In genomic region chr11:119297996-119298395, GRCm38 (mm10) we compare ENCODE assay signal across 9 mouse cellular contexts. TPM values are rescaled to one million over a fixed set of nuclear protein-coding genes. Genes with fewer than 3 reads are reported as not detected.
DNase-seq lines count a peak whose midpoint lies in the region; ATAC-seq and TF ChIP-seq lines count a peak whose summit lies in the region.
"Had no signal": no experiment of that assay in that cellular context is flagged by ENCODE, and none has a peak within 500 bp of the region (broad histone marks: within the 10 kb centered on the region; RNA-seq: fewer than 3 reads in every experiment).

No protein-coding gene starts in this region.

- 88% methylated on average over 6 of the region's 6 CpGs for WGBS in limb, embryonic 14.5 days

- no peak overlapping the region for H3K27ac ChIP-seq in limb, embryonic 14.5 days (replicated peaks; ENCODE audit: low read depth, low read length)

- H3K9me3 ChIP-seq in megakaryocyte, embryonic 14.5 days, result no peaks in the 10 kb centered on the region
- no peaks in the 10 kb centered on the region for H3K9me3 ChIP-seq in limb, embryonic 14.5 days (ENCODE audit: control insufficient read depth, low read length)

- peaks cover 52% of the 10 kb centered on the region for H3K36me3 ChIP-seq in megakaryocyte, embryonic 14.5 days (replicated peaks; ENCODE audit: low read length)
- peaks cover 53% of the 10 kb centered on the region for H3K36me3 ChIP-seq in limb, embryonic 14.5 days (ENCODE audit: control insufficient read depth, insufficient read depth, low read length)

- no peak overlapping the region for H3K9ac ChIP-seq in limb, embryonic 14.5 days (ENCODE audit: low read depth, low read length, severe bottlenecking)

- H3K4me2 ChIP-seq in limb, embryonic 14.5 days (replicated peaks; ENCODE audit: low read depth, low read length, severe bottlenecking), result peak overlapping the region; percentile 85

- ATAC-seq in CD4-positive, CD25-positive, alpha-beta regulatory T cell, adult 4 months, result no peak
- no peak for ATAC-seq in megakaryocyte, adult 5-6 weeks (ENCODE audit: poor library complexity, severe bottlenecking)
- ATAC-seq in limb, embryonic 14.5 days (ENCODE audit: low FRiP score, low read depth), result no peak

- peak overlapping the region; percentile 99 for H3K4me3 ChIP-seq in megakaryocyte, embryonic 14.5 days (replicated peaks)
- H3K4me3 ChIP-seq in limb, embryonic 14.5 days (replicated peaks; ENCODE audit: low read length), result peak overlapping the region; percentile 83; the same call in 1 of the 2 replicates

- TF ChIP-seq POLR2A in limb, embryonic 14.5 days (IDR thresholded peaks at IDR 0.05; ENCODE audit: borderline replicate concordance, extremely low read depth, insufficient read depth, insufficient read length), result no peak

- peaks cover 25% of the 10 kb centered on the region for H3K4me1 ChIP-seq in megakaryocyte, embryonic 14.5 days
- peaks cover 10% of the 10 kb centered on the region for H3K4me1 ChIP-seq in limb, embryonic 14.5 days (ENCODE audit: control insufficient read depth, insufficient read depth, low read length)

- H3K27me3 ChIP-seq in megakaryocyte, embryonic 14.5 days (replicated peaks), result peaks cover 11% of the 10 kb centered on the region
- H3K27me3 ChIP-seq in limb, embryonic 14.5 days (ENCODE audit: control insufficient read depth, insufficient read depth, low read length), result no peaks in the 10 kb centered on the region

- DNase-seq in CD4-positive, CD25-positive, alpha-beta regulatory T cell, adult 2 months (ENCODE audit: low read depth, low spot score), result peak; percentile 47
- no peak for DNase-seq in limb, embryonic 14.5 days (ENCODE audit: low spot score)
- DNase-seq in thymus, postnatal 14 days, result peak; percentile 42
- no peak for DNase-seq in adrenal gland, adult (ENCODE audit: inconsistent age in 2 of 2, low spot score in 1 of 2)
- DNase-seq in left cerebral cortex, adult 9 months (ENCODE audit: low spot score in 2 of 2), result no peak
- DNase-seq: kidney, postnatal 10 days had no signal

RNA-seq across cellular contexts. Expression of gene Eif4a3, which starts 1.9 kb away (rescaled TPM):
- polyA plus RNA-seq in CD4-positive, CD25-positive, alpha-beta regulatory T cell, adult 4 months (2017; shearing (Covaris generic)), result 100 to 1,000 TPM; 175 to 208 TPM
- polyA plus RNA-seq in megakaryocyte, embryonic 14.5 days (2012; ENCODE audit: insufficient read depth, low replicate concordance), result 41.8 and 111 TPM in 2 replicates
- total RNA-seq in megakaryocyte, adult 5-6 weeks (2015), result 181 and 188 TPM in 2 replicates
- 147 TPM in 2 replicates for total RNA-seq in megakaryocyte, adult 5-6 weeks (2017)
- 206 and 228 TPM in 2 replicates for polyA plus RNA-seq in limb, embryonic 14.5 days (2012; rRNA removed)
- polyA plus RNA-seq in limb, embryonic 14.5 days (2014; fragmentation: Nextera tagmentation; extraction: Ambion mirVana), result 339 and 342 TPM in 2 replicates

RNA-seq across cellular contexts. Expression of gene Card14, which starts 9.6 kb away (rescaled TPM):
- polyA plus RNA-seq in CD4-positive, CD25-positive, alpha-beta regulatory T cell, adult 4 months (2017; shearing (Covaris generic)), result not detected
- polyA plus RNA-seq in megakaryocyte, embryonic 14.5 days (2012; ENCODE audit: insufficient read depth, low replicate concordance), result not detected in 2 replicates
- total RNA-seq in megakaryocyte, adult 5-6 weeks (2015), result not detected in 2 replicates
- total RNA-seq in megakaryocyte, adult 5-6 weeks (2017), result 0.04 TPM in 1 of 2 replicates, not detected in the other
- 1.7 and 2.0 TPM in 2 replicates for polyA plus RNA-seq in limb, embryonic 14.5 days (2012; rRNA removed)
- polyA plus RNA-seq in limb, embryonic 14.5 days (2014; fragmentation: Nextera tagmentation; extraction: Ambion mirVana), result 1.7 and 1.9 TPM in 2 replicates

RNA-seq across cellular contexts. Expression of gene Gaa, which starts 30.3 kb away (rescaled TPM):
- 10 to 100 TPM; 11.5 to 27.8 TPM for polyA plus RNA-seq in CD4-positive, CD25-positive, alpha-beta regulatory T cell, adult 4 months (2017; shearing (Covaris generic))
- 44.2 and 58.6 TPM in 2 replicates for polyA plus RNA-seq in megakaryocyte, embryonic 14.5 days (2012; ENCODE audit: insufficient read depth, low replicate concordance)
- total RNA-seq in megakaryocyte, adult 5-6 weeks (2015), result 9.3 and 16.5 TPM in 2 replicates
- total RNA-seq in megakaryocyte, adult 5-6 weeks (2017), result 8.0 and 9.8 TPM in 2 replicates
- 136 and 196 TPM in 2 replicates for polyA plus RNA-seq in limb, embryonic 14.5 days (2012; rRNA removed)
- polyA plus RNA-seq in limb, embryonic 14.5 days (2014; fragmentation: Nextera tagmentation; extraction: Ambion mirVana), result 74.5 and 76.0 TPM in 2 replicates

RNA-seq across cellular contexts. Expression of gene Sgsh, which starts 57.3 kb away (rescaled TPM):
- 10 to 100 TPM in 1 of 2 experiments, 1 to 10 TPM in 1; 7.4 to 19.9 TPM for polyA plus RNA-seq in CD4-positive, CD25-positive, alpha-beta regulatory T cell, adult 4 months (2017; shearing (Covaris generic))
- polyA plus RNA-seq in megakaryocyte, embryonic 14.5 days (2012; ENCODE audit: insufficient read depth, low replicate concordance), result 3.4 TPM in 1 of 2 replicates, not detected in the other
- total RNA-seq in megakaryocyte, adult 5-6 weeks (2015), result 12.9 and 15.0 TPM in 2 replicates
- total RNA-seq in megakaryocyte, adult 5-6 weeks (2017), result 12.9 and 15.8 TPM in 2 replicates
- polyA plus RNA-seq in limb, embryonic 14.5 days (2012; rRNA removed), result 8.7 and 11.7 TPM in 2 replicates
- polyA plus RNA-seq in limb, embryonic 14.5 days (2014; fragmentation: Nextera tagmentation; extraction: Ambion mirVana), result 9.6 and 9.8 TPM in 2 replicates

RNA-seq across cellular contexts. Expression of gene Slc26a11, which starts 57.4 kb away (rescaled TPM):
- polyA plus RNA-seq in CD4-positive, CD25-positive, alpha-beta regulatory T cell, adult 4 months (2017; shearing (Covaris generic)), result 10 to 100 TPM in 1 of 2 experiments, 1 to 10 TPM in 1; 8.0 to 16.2 TPM
- 1.5 and 2.0 TPM in 2 replicates for polyA plus RNA-seq in megakaryocyte, embryonic 14.5 days (2012; ENCODE audit: insufficient read depth, low replicate concordance)
- total RNA-seq in megakaryocyte, adult 5-6 weeks (2015), result 4.8 and 6.0 TPM in 2 replicates
- 1.2 and 3.4 TPM in 2 replicates for total RNA-seq in megakaryocyte, adult 5-6 weeks (2017)
- polyA plus RNA-seq in limb, embryonic 14.5 days (2012; rRNA removed), result 28.5 and 31.9 TPM in 2 replicates
- 10.7 and 11.1 TPM in 2 replicates for polyA plus RNA-seq in limb, embryonic 14.5 days (2014; fragmentation: Nextera tagmentation; extraction: Ambion mirVana)

Comparison
In these comparisons a context has a peak if more than half of its experiments do, and no peak if none do; other contexts are left out.
1. DNase-seq: peak in CD4-positive, CD25-positive, alpha-beta regulatory T cell, adult 2 months (single experiment) and thymus, postnatal 14 days (single experiment); none in limb, embryonic 14.5 days (single experiment), adrenal gland, adult (0 of 2) and left cerebral cortex, adult 9 months (0 of 2).